Mouse (Mus musculus): ENCODE data around the gene Cadm1. TPM values are rescaled to one million over a fixed set of nuclear protein-coding genes. Genes with fewer than 3 reads are reported as not detected.

Gene Cadm1
- polyA plus RNA-seq, 1 experiment from 2014 or later = 150 TPM

GRCm38 (mm10) chr9:47567873-47568272 is 37.9 kb downstream of the Cadm1 start:
- ATAC-seq (ENCODE audit: low FRiP score) (no peak), DNase-seq (ENCODE audit: low spot score) (no peak)
- no peak overlapping the region for H3K27ac ChIP-seq (ENCODE audit: low read depth, low read length)
- H3K27me3 ChIP-seq (ENCODE audit: control insufficient read depth, insufficient read depth, low read length) = no peaks in the 10 kb centered on the region
- H3K36me3 ChIP-seq (ENCODE audit: control insufficient read depth, insufficient read depth, low read length) = no peaks in the 10 kb centered on the region
- H3K9ac ChIP-seq (ENCODE audit: low read depth, low read length) = no peak overlapping the region
- no peaks in the 10 kb centered on the region for H3K4me1 ChIP-seq (replicated peaks; ENCODE audit: control insufficient read depth, insufficient read depth, low read length)
- WGBS = 73% methylated on average over 6 of the region's 6 CpGs
- H3K4me3 ChIP-seq (ENCODE audit: low read depth, low read length) = no peak overlapping the region
- H3K9me3 ChIP-seq (ENCODE audit: control insufficient read depth, low read length) = no peaks in the 10 kb centered on the region
- no peak overlapping the region for H3K4me2 ChIP-seq (replicated peaks; ENCODE audit: low read depth, low read length)

GRCm38 (mm10) chr9:47570184-47570583 is 40.2 kb downstream of the Cadm1 start:
- H3K4me2 ChIP-seq (replicated peaks; ENCODE audit: low read depth, low read length) = no peak overlapping the region

DNA sequence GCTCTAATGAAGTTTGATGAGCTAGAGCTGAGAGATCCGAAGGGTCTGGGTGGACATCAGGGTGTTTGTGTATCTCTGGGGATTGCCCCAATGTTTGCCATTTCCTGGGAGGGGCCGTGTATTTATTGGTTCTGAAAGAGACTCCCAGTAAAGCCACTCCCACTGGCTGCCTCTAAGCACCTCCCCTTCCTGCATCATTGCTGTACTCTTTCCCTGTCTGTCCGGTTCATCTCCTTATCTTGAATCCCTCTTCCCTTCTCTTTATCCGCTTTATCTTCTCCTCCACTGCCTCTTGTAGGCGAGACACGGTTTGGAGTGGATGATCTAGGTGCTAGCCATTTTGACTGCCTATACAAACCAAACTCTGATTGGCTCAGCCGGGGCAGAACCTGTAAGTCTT is 41.5 kb downstream of the Cadm1 start:
- Histone ChIP-seq H3K4me2 (replicated peaks; ENCODE audit: low read depth, low read length) (no peak overlapping the region), H3K9ac (ENCODE audit: low read depth, low read length) (no peak overlapping the region), H3K27ac (ENCODE audit: low read depth, low read length) (no peak overlapping the region), H3K4me3 (ENCODE audit: low read depth, low read length) (no peak overlapping the region), H3K9me3 (ENCODE audit: control insufficient read depth, low read length) (no peaks in the 10 kb centered on the region), H3K27me3 (ENCODE audit: control insufficient read depth, insufficient read depth, low read length) (no peaks in the 10 kb centered on the region), H3K36me3 (ENCODE audit: control insufficient read depth, insufficient read depth, low read length) (no peaks in the 10 kb centered on the region), H3K4me1 (replicated peaks; ENCODE audit: control insufficient read depth, insufficient read depth, low read length) (no peaks in the 10 kb centered on the region)
- 81% methylated on average over 7 of the region's 7 CpGs for WGBS
- no peak for DNase-seq (ENCODE audit: low spot score)
- ATAC-seq (ENCODE audit: low FRiP score) = no peak

More at GRCm38 (mm10) chr9:47570184-47570583, 40.2 kb downstream of the Cadm1 start:
- DNase-seq (ENCODE audit: low spot score) (no peak), ATAC-seq (ENCODE audit: low FRiP score) (no peak)
- Histone ChIP-seq H3K4me3 (ENCODE audit: low read depth, low read length) (no peak overlapping the region), H3K27me3 (ENCODE audit: control insufficient read depth, insufficient read depth, low read length) (no peaks in the 10 kb centered on the region), H3K4me1 (replicated peaks; ENCODE audit: control insufficient read depth, insufficient read depth, low read length) (no peaks in the 10 kb centered on the region), H3K9me3 (ENCODE audit: control insufficient read depth, low read length) (no peaks in the 10 kb centered on the region), H3K27ac (ENCODE audit: low read depth, low read length) (no peak overlapping the region), H3K9ac (ENCODE audit: low read depth, low read length) (no peak overlapping the region), H3K36me3 (ENCODE audit: control insufficient read depth, insufficient read depth, low read length) (no peaks in the 10 kb centered on the region)
- WGBS = 69% methylated on average over 4 of the region's 4 CpGs

GRCm38 (mm10) chr9:47572132-47572531 is 42.2 kb downstream of the Cadm1 start:
- no peaks in the 10 kb centered on the region for H3K9me3 ChIP-seq (ENCODE audit: control insufficient read depth, low read length)
- H3K4me2 ChIP-seq (replicated peaks; ENCODE audit: low read depth, low read length) = no peak overlapping the region
- H3K27me3 ChIP-seq (ENCODE audit: control insufficient read depth, insufficient read depth, low read length) = no peaks in the 10 kb centered on the region
- no peak overlapping the region for H3K4me3 ChIP-seq (ENCODE audit: low read depth, low read length)
- ATAC-seq (ENCODE audit: low FRiP score) (no peak), DNase-seq (ENCODE audit: low spot score) (no peak)
- 83% methylated on average over 5 of the region's 5 CpGs for WGBS
- no peaks in the 10 kb centered on the region for H3K36me3 ChIP-seq (ENCODE audit: control insufficient read depth, insufficient read depth, low read length)
- H3K27ac ChIP-seq (ENCODE audit: low read depth, low read length) = no peak overlapping the region
- H3K4me1 ChIP-seq (replicated peaks; ENCODE audit: control insufficient read depth, insufficient read depth, low read length) = no peaks in the 10 kb centered on the region
- H3K9ac ChIP-seq (ENCODE audit: low read depth, low read length) = no peak overlapping the region

GRCm38 (mm10) chr9:47573456-47573855 is 43.5 kb downstream of the Cadm1 start:
- Histone ChIP-seq H3K4me2 (replicated peaks; ENCODE audit: low read depth, low read length) (no peak overlapping the region), H3K4me1 (replicated peaks; ENCODE audit: control insufficient read depth, insufficient read depth, low read length) (no peaks in the 10 kb centered on the region), H3K27me3 (ENCODE audit: control insufficient read depth, insufficient read depth, low read length) (no peaks in the 10 kb centered on the region), H3K4me3 (ENCODE audit: low read depth, low read length) (no peak overlapping the region), H3K27ac (ENCODE audit: low read depth, low read length) (no peak overlapping the region), H3K9me3 (ENCODE audit: control insufficient read depth, low read length) (no peaks in the 10 kb centered on the region), H3K36me3 (ENCODE audit: control insufficient read depth, insufficient read depth, low read length) (no peaks in the 10 kb centered on the region), H3K9ac (ENCODE audit: low read depth, low read length) (no peak overlapping the region)
- no peak for DNase-seq (ENCODE audit: low spot score)
- WGBS = 88% methylated on average over 7 of the region's 7 CpGs
- ATAC-seq (ENCODE audit: low FRiP score) = no peak

GRCm38 (mm10) chr9:47574710-47575414 is 44.9 kb downstream of the Cadm1 start:
- Histone ChIP-seq H3K4me2 (replicated peaks; ENCODE audit: low read depth, low read length) (no peak overlapping the region), H3K9ac (ENCODE audit: low read depth, low read length) (no peak overlapping the region), H3K36me3 (ENCODE audit: control insufficient read depth, insufficient read depth, low read length) (no peaks in the 10 kb centered on the region), H3K9me3 (ENCODE audit: control insufficient read depth, low read length) (no peaks in the 10 kb centered on the region), H3K27ac (ENCODE audit: low read depth, low read length) (no peak overlapping the region), H3K4me3 (ENCODE audit: low read depth, low read length) (no peak overlapping the region), H3K4me1 (replicated peaks; ENCODE audit: control insufficient read depth, insufficient read depth, low read length) (no peaks in the 10 kb centered on the region), H3K27me3 (ENCODE audit: control insufficient read depth, insufficient read depth, low read length) (no peaks in the 10 kb centered on the region)
- ATAC-seq (ENCODE audit: low FRiP score) = no peak
- no peak for DNase-seq (ENCODE audit: low spot score)
- 67% methylated on average over 7 of the region's 7 CpGs for WGBS

DNA sequence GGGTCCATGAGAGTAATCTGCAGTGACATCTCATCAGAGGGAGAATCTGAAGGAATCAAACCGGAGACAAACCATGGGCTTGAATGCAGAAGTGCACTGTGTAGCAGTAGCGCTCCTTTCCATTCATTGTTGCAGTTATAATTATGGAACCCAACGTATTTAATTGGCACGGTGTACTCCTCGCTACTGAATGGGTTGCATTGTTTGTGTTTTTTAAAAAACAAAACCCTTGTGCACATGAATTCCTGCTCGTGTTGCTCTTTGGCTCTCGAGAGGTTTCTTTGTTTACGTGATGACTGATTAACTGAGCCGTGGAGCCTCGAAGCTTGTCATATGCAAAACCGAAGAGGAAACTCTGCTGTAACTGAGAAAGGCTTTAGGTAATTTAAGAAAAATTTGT is 45.8 kb downstream of the Cadm1 start:
- no peaks in the 10 kb centered on the region for H3K27me3 ChIP-seq (ENCODE audit: control insufficient read depth, insufficient read depth, low read length)
- H3K4me2 ChIP-seq (replicated peaks; ENCODE audit: low read depth, low read length) = no peak overlapping the region
- ATAC-seq (ENCODE audit: low FRiP score) (no peak), DNase-seq (ENCODE audit: low spot score) (no peak)
- no peaks in the 10 kb centered on the region for H3K36me3 ChIP-seq (ENCODE audit: control insufficient read depth, insufficient read depth, low read length)
- no peaks in the 10 kb centered on the region for H3K4me1 ChIP-seq (replicated peaks; ENCODE audit: control insufficient read depth, insufficient read depth, low read length)
- no peaks in the 10 kb centered on the region for H3K9me3 ChIP-seq (ENCODE audit: control insufficient read depth, low read length)
- WGBS = 50% methylated on average over 11 of the region's 11 CpGs
- H3K27ac ChIP-seq (ENCODE audit: low read depth, low read length) = no peak overlapping the region
- H3K4me3 ChIP-seq (ENCODE audit: low read depth, low read length) = no peak overlapping the region
- no peak overlapping the region for H3K9ac ChIP-seq (ENCODE audit: low read depth, low read length)

GRCm38 (mm10) chr9:47579464-47579863 is 49.5 kb downstream of the Cadm1 start:
- Histone ChIP-seq H3K4me1 (replicated peaks; ENCODE audit: control insufficient read depth, insufficient read depth, low read length) (no peaks in the 10 kb centered on the region), H3K4me2 (replicated peaks; ENCODE audit: low read depth, low read length) (no peak overlapping the region), H3K27me3 (ENCODE audit: control insufficient read depth, insufficient read depth, low read length) (no peaks in the 10 kb centered on the region), H3K27ac (ENCODE audit: low read depth, low read length) (no peak overlapping the region), H3K9me3 (ENCODE audit: control insufficient read depth, low read length) (no peaks in the 10 kb centered on the region), H3K9ac (ENCODE audit: low read depth, low read length) (no peak overlapping the region), H3K4me3 (ENCODE audit: low read depth, low read length) (no peak overlapping the region), H3K36me3 (ENCODE audit: control insufficient read depth, insufficient read depth, low read length) (no peaks in the 10 kb centered on the region)
- 94% methylated on average over 6 of the region's 6 CpGs for WGBS
- DNase-seq (ENCODE audit: low spot score) = no peak
- no peak for ATAC-seq (ENCODE audit: low FRiP score)

- Histone ChIP-seq H3K27me3 (ENCODE audit: control insufficient read depth, insufficient read depth, low read length) (no peaks in the 10 kb centered on the region), H3K27ac (ENCODE audit: low read depth, low read length) (no peak overlapping the region), H3K9me3 (ENCODE audit: control insufficient read depth, low read length) (no peaks in the 10 kb centered on the region), H3K9ac (ENCODE audit: low read depth, low read length) (no peak overlapping the region), H3K4me1 (replicated peaks; ENCODE audit: control insufficient read depth, insufficient read depth, low read length) (no peaks in the 10 kb centered on the region), H3K36me3 (ENCODE audit: control insufficient read depth, insufficient read depth, low read length) (no peaks in the 10 kb centered on the region), H3K4me3 (ENCODE audit: low read depth, low read length) (no peak overlapping the region), H3K4me2 (replicated peaks; ENCODE audit: low read depth, low read length) (no peak overlapping the region)
- ATAC-seq (ENCODE audit: low FRiP score) (no peak), DNase-seq (ENCODE audit: low spot score) (no peak)
- WGBS = 73% methylated on average over 6 of the region's 6 CpGs
Observed at GRCm38 (mm10) chr9:47581576-47582365, 51.8 kb downstream of the Cadm1 start.
